Mouse (Mus musculus) CH12.LX (cell line): ENCODE data around the gene Dnajc15. TPM values are rescaled to one million over a fixed set of nuclear protein-coding genes. Genes with fewer than 3 reads are reported as not detected.
"Not testable (repeated sequence)": the region's sequence is repeated elsewhere in the genome, so short reads cannot be mapped to it uniquely, and the experiment has no call there.

Experiments used
- DNase-seq: peaks from one replicate; pipeline ENCODE4 v3.0.0-alpha.2; 2013; ENCODE audit errors: extremely low read depth
- H3K27ac ChIP-seq: 2 replicates; pipeline ENCODE4 v1.5.1; 2012; ENCODE audit warnings: low read depth, mild to moderate bottlenecking, control low read depth, moderate library complexity; ENCODE audit not compliant: insufficient read depth
- H3K27me3 ChIP-seq: replicated peaks from 2 replicates; pipeline ENCODE3; 2012; ENCODE audit warnings: inconsistent platforms
- H3K36me3 ChIP-seq, 2 experiments: replicated peaks in 1 of 2; 2 replicates each; pipeline versions ENCODE3 to v1.6.1; 2012; ENCODE audit warnings: inconsistent platforms in 1 of 2, low read length in 1 of 2, mild to moderate bottlenecking in 1 of 2, mixed read lengths in 1 of 2, moderate library complexity in 1 of 2; ENCODE audit not compliant: control insufficient read depth in 1 of 2, insufficient read depth in 1 of 2
- H3K4me1 ChIP-seq, 2 experiments: 2 replicates each; pipeline ENCODE4 v1.6.1; 2012; ENCODE audit warnings: inconsistent platforms in 1 of 2, moderate library complexity in 1 of 2; ENCODE audit not compliant: insufficient read depth in 2 of 2, control insufficient read depth in 1 of 2
- H3K4me2 ChIP-seq: 2 replicates; pipeline ENCODE4 v1.6.1; 2012; ENCODE audit warnings: low read depth, mild to moderate bottlenecking, control low read depth; ENCODE audit not compliant: poor library complexity, insufficient read depth, severe bottlenecking
- H3K4me3 ChIP-seq, 3 experiments: fragments of 150-350 bp in 1 of 3; sonication (generic) in 1 of 3; replicated peaks in 1 of 3; 2 replicates each; pipeline versions ENCODE3 to v1.5.1; 2011 to 2012; ENCODE audit warnings: low read depth in 2 of 3, low read length in 2 of 3, mild to moderate bottlenecking in 2 of 3, moderate library complexity in 2 of 3, control low read depth in 1 of 3, improper control_type of control experiment in 1 of 3, inconsistent platforms in 1 of 3, mixed read lengths in 1 of 3; ENCODE audit not compliant: poor library complexity in 1 of 3
- H3K79me2 ChIP-seq: replicated peaks from 2 replicates; pipeline ENCODE4 v1.6.1; 2012; ENCODE audit warnings: mild to moderate bottlenecking, moderate library complexity; ENCODE audit not compliant: control insufficient read depth, poor library complexity, insufficient read depth, severe bottlenecking; ENCODE audit errors: extremely low read depth
- H3K9ac ChIP-seq: 2 replicates; pipeline ENCODE4 v1.6.1; 2012; ENCODE audit warnings: low read depth, mild to moderate bottlenecking, control low read depth, moderate library complexity; ENCODE audit not compliant: insufficient read depth
- H3K9me3 ChIP-seq: replicated peaks from 2 replicates; pipeline ENCODE3; 2012; ENCODE audit warnings: low read length, inconsistent platforms, mixed read lengths
- CHD1 ChIP-seq: IDR thresholded peaks from 2 replicates; pipeline ENCODE4 v1.6.1; 2012; ENCODE audit warnings: low read depth, low read length, improper control_type of control experiment, inconsistent platforms
- CHD2 ChIP-seq: IDR thresholded peaks from 2 replicates; pipeline ENCODE4 v1.6.1; 2011; ENCODE audit warnings: low read length, improper control_type of control experiment
- EP300 ChIP-seq: IDR thresholded peaks from 2 replicates; pipeline ENCODE4 v1.6.1; 2011; ENCODE audit warnings: low read length, improper control_type of control experiment
- HCFC1 ChIP-seq: IDR thresholded peaks from 2 replicates; pipeline ENCODE4 v1.6.1; 2012; ENCODE audit warnings: low read depth, mild to moderate bottlenecking, inconsistent platforms, low read length, improper control_type of control experiment
- JUND ChIP-seq: conservative IDR thresholded peaks from 2 replicates; pipeline ENCODE4 v1.6.1; 2011; ENCODE audit warnings: low read depth, low read length, improper control_type of control experiment
- MAZ ChIP-seq: IDR thresholded peaks from 2 replicates; pipeline ENCODE4 v1.6.1; 2012; ENCODE audit warnings: low read depth, mild to moderate bottlenecking, inconsistent platforms, low read length, improper control_type of control experiment, moderate library complexity
- MEF2A ChIP-seq: IDR thresholded peaks from 2 replicates; pipeline ENCODE4 v1.6.1; 2014; ENCODE audit warnings: low read depth, mild to moderate bottlenecking, inconsistent platforms, low read length, improper control_type of control experiment, borderline replicate concordance
- MXI1 ChIP-seq: IDR thresholded peaks from 2 replicates; pipeline ENCODE4 v1.6.1; 2011; ENCODE audit warnings: mild to moderate bottlenecking, low read depth, low read length, improper control_type of control experiment
- NRF1 ChIP-seq: IDR thresholded peaks from 2 replicates; pipeline ENCODE4 v1.6.1; 2014; ENCODE audit warnings: low read depth, mild to moderate bottlenecking, inconsistent platforms, low read length, improper control_type of control experiment, moderate library complexity
- POLR2AphosphoS2 ChIP-seq: IDR thresholded peaks from 2 replicates; pipeline ENCODE4 v1.6.1; 2011; ENCODE audit warnings: low read depth, low read length, improper control_type of control experiment
- SIN3A ChIP-seq: IDR thresholded peaks from 2 replicates; pipeline ENCODE4 v1.6.1; 2012; ENCODE audit warnings: low read length, improper control_type of control experiment, inconsistent platforms
- SMC3 ChIP-seq: IDR thresholded peaks from 2 replicates; pipeline ENCODE4 v1.6.1; 2011; ENCODE audit warnings: low read depth, low read length, improper control_type of control experiment
- TBP ChIP-seq: conservative IDR thresholded peaks from 2 replicates; pipeline ENCODE4 v1.6.1; 2011; ENCODE audit warnings: low read depth, low read length, improper control_type of control experiment
- UBTF ChIP-seq: IDR thresholded peaks from 2 replicates; pipeline ENCODE4 v1.6.1; 2012; ENCODE audit warnings: low read depth, mild to moderate bottlenecking, inconsistent platforms, low read length, improper control_type of control experiment, moderate library complexity
- USF2 ChIP-seq: conservative IDR thresholded peaks from 2 replicates; pipeline ENCODE4 v1.6.1; 2011; ENCODE audit warnings: low read depth, low read length, improper control_type of control experiment
- ZKSCAN1 ChIP-seq: IDR thresholded peaks from 2 replicates; pipeline ENCODE4 v1.6.1; 2012; ENCODE audit warnings: low read depth, inconsistent platforms, low read length, improper control_type of control experiment, borderline replicate concordance
- ZNF384 ChIP-seq: IDR thresholded peaks from 2 replicates; pipeline ENCODE4 v1.6.1; 2012; ENCODE audit warnings: low read depth, low read length, improper control_type of control experiment, inconsistent platforms
- dilution Hi-C: fragments of 300-500 bp; cut with MboI; formaldehyde crosslinking; loops from 2 replicates; pipeline ENCODE4 v1.14.3; 2020; ENCODE audit warnings: low sequenced_read_pairs; ENCODE audit not compliant: extremely low pct_unique_long_range_greater_than_20kb, extremely low pct_ligation_motif_present
- in situ Hi-C: fragments of 300-500 bp; cut with MboI; formaldehyde crosslinking; loops from 3 replicates; pipeline ENCODE4 v1.14.3; 2019; ENCODE audit warnings: low sequenced_read_pairs, low pct_ligation_motif_present, low pct_unique_long_range_greater_than_20kb, mixed read lengths
- polyA plus RNA-seq: library from polyadenylated mRNA; unstranded; fragments of >175 nt; gene quantifications from 2 replicates; pipeline ENCODE4 v1.2.1, GENCODE M21; 2012; ENCODE audit warnings: low read depth; ENCODE audit not compliant: insufficient read length
- total RNA-seq, 2 experiments: library from RNA; depleted of rRNA; stranded (reverse); fragments of 300-350 nt in 1 of 2; fragments of >200 nt in 1 of 2; gene quantifications; 2 replicates each; pipeline ENCODE4 v1.2.3; 2012 to 2014

Gene Dnajc15
- total and polyA plus RNA-seq, 3 experiments = 39.5 to 56.8 (median 41.7) TPM

DNA sequence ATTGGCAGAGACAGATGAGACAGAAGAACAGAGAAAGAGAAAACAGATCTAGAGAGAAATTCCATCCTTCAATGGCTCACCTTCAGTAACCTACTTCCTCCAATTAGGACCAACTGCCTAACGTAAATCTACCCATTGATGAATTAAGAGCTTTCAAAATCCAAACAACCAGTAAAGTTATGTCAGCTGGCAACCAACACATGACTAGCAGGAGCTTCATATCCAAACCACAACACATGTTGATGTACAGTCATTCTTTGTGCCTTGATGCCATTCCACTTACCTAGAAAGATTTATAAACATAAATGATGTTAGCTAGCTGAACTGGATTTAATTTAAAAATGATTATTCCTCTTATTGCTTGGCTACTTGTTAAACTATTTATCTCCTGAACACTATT lies 7.1 kb upstream of the Dnajc15 start:
- Histone ChIP-seq H3K4me2 (no peak overlapping the region), H3K9ac (no peak overlapping the region), H3K27me3 (no peaks in the 10 kb centered on the region), H3K9me3 (no peaks in the 10 kb centered on the region), H3K4me3 (no peak overlapping the region), H3K4me1 (peaks cover 3 to 12% of the 10 kb centered on the region in 2 experiments; a peak in 3 of 4 replicates), H3K27ac (no peak overlapping the region), H3K79me2 (no peaks in the 10 kb centered on the region), H3K36me3 (no peaks in the 10 kb centered on the region)
- DNase-seq = no peak
- in situ Hi-C loops (no loop called here), dilution Hi-C loops (no loop called here)
- TF ChIP-seq SIN3A (no peak), NRF1 (no peak), EP300 (no peak), JUND (no peak), MEF2A (no peak), TBP (no peak), ZKSCAN1 (no peak), POLR2AphosphoS2 (no peak), USF2 (no peak), MAZ (no peak), CHD2 (no peak), ZNF384 (no peak), MXI1 (no peak), UBTF (no peak), HCFC1 (no peak), CHD1 (no peak), SMC3 (no peak)

DNA sequence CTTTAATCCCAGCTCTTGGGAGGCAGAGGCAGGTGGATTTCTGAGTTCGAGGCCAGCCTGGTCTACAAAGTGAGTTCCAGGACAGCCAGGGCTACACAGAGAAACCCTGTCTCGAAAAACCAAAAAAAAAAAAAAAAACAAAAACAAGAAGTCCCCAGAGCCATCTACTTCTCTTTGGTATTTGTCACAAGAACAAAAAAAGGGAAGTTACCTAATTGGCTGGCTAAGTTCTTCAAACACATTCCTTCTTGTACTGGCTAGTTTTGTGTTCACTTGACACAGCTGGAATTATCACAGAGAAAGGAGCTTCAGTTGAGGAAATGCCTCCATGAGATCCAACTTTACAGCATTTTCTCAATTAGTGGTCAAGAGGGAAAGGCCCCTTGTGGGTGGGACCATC lies 3.0 kb upstream of the Dnajc15 start:
- H3K4me3 ChIP-seq, dilution Hi-C loops, H3K4me2 ChIP-seq, H3K36me3 ChIP-seq, H3K9me3 ChIP-seq, in situ Hi-C loops, H3K9ac ChIP-seq, H3K79me2 ChIP-seq, H3K27ac ChIP-seq, H3K27me3 ChIP-seq: not testable (repeated sequence)
- peaks cover 3 to 25% of the 10 kb centered on the region in 2 experiments; a peak in 3 of 4 replicates for H3K4me1 ChIP-seq
- TF ChIP-seq ZNF384 = peak; percentile 65
- peak; percentile 42 for DNase-seq
